In genomic region chr2:51532709-51533414, GRCm38 (mm10) we compare ENCODE assay signal across 14 mouse cellular contexts.
DNase-seq lines count a peak whose midpoint lies in the region; ATAC-seq and TF ChIP-seq lines count a peak whose summit lies in the region.
"Had no signal": no experiment of that assay in that cellular context is flagged by ENCODE, and none has a peak within 500 bp of the region (broad histone marks: within the 10 kb centered on the region; RNA-seq: fewer than 3 reads in every experiment).

No protein-coding gene starts in this region.

- no peaks in the 10 kb centered on the region for H3K4me1 ChIP-seq in kidney, adult 2 months (ENCODE audit: control insufficient read depth, insufficient read depth, low read length)
- peaks cover 9% of the 10 kb centered on the region; the same call in 1 of the 2 replicates for H3K4me1 ChIP-seq in midbrain, embryonic 12.5 days
- H3K4me1 ChIP-seq in midbrain, embryonic 11.5 days (ENCODE audit: control insufficient read depth, insufficient read depth, low read length) = peaks cover 8% of the 10 kb centered on the region; the same call in 1 of the 2 replicates
- H3K4me1 ChIP-seq in embryonic facial prominence, embryonic 14.5 days (ENCODE audit: control insufficient read depth, insufficient read depth, low read length) = peaks cover 21% of the 10 kb centered on the region
- H3K4me1 ChIP-seq in stomach, embryonic 16.5 days (ENCODE audit: control insufficient read depth, insufficient read depth, low read length) = peaks cover 16% of the 10 kb centered on the region

- H3K9me3 ChIP-seq in midbrain, embryonic 12.5 days = no peaks in the 10 kb centered on the region
- H3K9me3 ChIP-seq in midbrain, embryonic 11.5 days (ENCODE audit: control insufficient read depth, low read length) = no peaks in the 10 kb centered on the region
- H3K9me3 ChIP-seq in embryonic facial prominence, embryonic 14.5 days (ENCODE audit: control insufficient read depth, low read length) = no peaks in the 10 kb centered on the region
- H3K9me3 ChIP-seq in stomach, embryonic 16.5 days (replicated peaks; ENCODE audit: control insufficient read depth, low read length) = no peaks in the 10 kb centered on the region

- TF ChIP-seq CTCF in kidney, adult 2 months (conservative IDR thresholded peaks at IDR 0.05; ENCODE audit: insufficient read depth, insufficient read length, low read depth, low read length) = no peak

- H3K36me3 ChIP-seq in kidney, adult 2 months (ENCODE audit: control insufficient read depth, insufficient read depth, low read length) = no peaks in the 10 kb centered on the region
- no peaks in the 10 kb centered on the region for H3K36me3 ChIP-seq in midbrain, embryonic 12.5 days
- H3K36me3 ChIP-seq in midbrain, embryonic 11.5 days (ENCODE audit: control insufficient read depth, insufficient read depth, low read length) = no peaks in the 10 kb centered on the region
- H3K36me3 ChIP-seq in embryonic facial prominence, embryonic 14.5 days (ENCODE audit: control insufficient read depth, insufficient read depth, low read length) = no peaks in the 10 kb centered on the region
- H3K36me3 ChIP-seq in stomach, embryonic 16.5 days (ENCODE audit: control insufficient read depth, insufficient read depth, low read length) = no peaks in the 10 kb centered on the region

- no peak overlapping the region for H3K27ac ChIP-seq in kidney, adult 2 months (ENCODE audit: insufficient read depth, low read depth, low read length)
- peak overlapping the region; percentile 35; the same call in 1 of the 2 replicates for H3K27ac ChIP-seq in midbrain, embryonic 12.5 days (replicated peaks)
- no peak overlapping the region for H3K27ac ChIP-seq in midbrain, embryonic 11.5 days (ENCODE audit: low read depth, low read length)
- peak overlapping the region; percentile 4; the same call in 1 of the 2 replicates for H3K27ac ChIP-seq in embryonic facial prominence, embryonic 14.5 days (replicated peaks; ENCODE audit: low read depth, low read length)
- H3K27ac ChIP-seq in stomach, embryonic 16.5 days (ENCODE audit: low read length) = peak overlapping the region; percentile 33; the same call in 1 of the 2 replicates

- 43% methylated on average over 11 of the region's 11 CpGs for WGBS in kidney, adult 2 months
- WGBS in midbrain, embryonic 12.5 days = 65% methylated on average over 11 of the region's 11 CpGs
- WGBS in midbrain, embryonic 11.5 days = 67% methylated on average over 11 of the region's 11 CpGs
- WGBS in embryonic facial prominence, embryonic 14.5 days = 39% methylated on average over 11 of the region's 11 CpGs
- WGBS in stomach, embryonic 16.5 days = 40% methylated on average over 11 of the region's 11 CpGs

- no peak for ATAC-seq in midbrain, embryonic 12.5 days (ENCODE audit: low FRiP score, low read depth)
- ATAC-seq in midbrain, embryonic 11.5 days (ENCODE audit: low FRiP score) = no peak
- ATAC-seq in embryonic facial prominence, embryonic 14.5 days (ENCODE audit: low read depth) = peak; percentile 37; the same call in 1 of the 2 replicates
- 0 out of 2 replicates have a peak, but pooled peaks have one; percentile 17 for ATAC-seq in stomach, embryonic 16.5 days (ENCODE audit: insufficient read depth, low FRiP score)
- ATAC-seq: forebrain, embryonic 16.5 days; Patski had no signal

- peak; percentile 4 for DNase-seq in kidney, adult 2 months
- no peak for DNase-seq in kidney, adult 11 months
- no peak for DNase-seq in midbrain, embryonic 11.5 days (ENCODE audit: low spot score, missing footprints)
- peak; percentile 65 for DNase-seq in embryonic facial prominence, embryonic 14.5 days (ENCODE audit: low spot score)
- DNase-seq in adrenal gland, adult 8-10 months = no peak
- DNase-seq: adrenal gland, postnatal 10 days; cerebellum, adult 11 months; gastrocnemius, postnatal 36 days; right cerebral cortex, postnatal 14 days had no signal

- no peak for TF ChIP-seq POLR2A in kidney, adult 2 months (IDR thresholded peaks at IDR 0.05; ENCODE audit: low read depth, low read length)

- no peak overlapping the region for H3K4me2 ChIP-seq in midbrain, embryonic 12.5 days (replicated peaks)
- no peak overlapping the region for H3K4me2 ChIP-seq in midbrain, embryonic 11.5 days
- no peak overlapping the region for H3K4me2 ChIP-seq in embryonic facial prominence, embryonic 14.5 days (ENCODE audit: low read depth, low read length)
- no peak overlapping the region for H3K4me2 ChIP-seq in stomach, embryonic 16.5 days (ENCODE audit: low read depth, low read length)

- no peak overlapping the region for H3K4me3 ChIP-seq in kidney, adult 2 months (ENCODE audit: insufficient read depth, low read depth, low read length)
- H3K4me3 ChIP-seq in midbrain, embryonic 12.5 days = no peak overlapping the region
- H3K4me3 ChIP-seq in midbrain, embryonic 11.5 days (ENCODE audit: low read depth, low read length) = no peak overlapping the region
- H3K4me3 ChIP-seq in embryonic facial prominence, embryonic 14.5 days (ENCODE audit: low read depth, low read length) = no peak overlapping the region
- no peak overlapping the region for H3K4me3 ChIP-seq in stomach, embryonic 16.5 days (replicated peaks; ENCODE audit: low read length)

- no peak overlapping the region for H3K9ac ChIP-seq in midbrain, embryonic 12.5 days (replicated peaks)
- no peak overlapping the region for H3K9ac ChIP-seq in midbrain, embryonic 11.5 days (ENCODE audit: low read length)
- H3K9ac ChIP-seq in embryonic facial prominence, embryonic 14.5 days (ENCODE audit: low read depth, low read length) = no peak overlapping the region
- H3K9ac ChIP-seq in stomach, embryonic 16.5 days (ENCODE audit: low read length) = no peak overlapping the region

- no peaks in the 10 kb centered on the region for H3K27me3 ChIP-seq in kidney, adult 2 months (replicated peaks; ENCODE audit: control insufficient read depth, insufficient read depth, low read length)
- H3K27me3 ChIP-seq in midbrain, embryonic 12.5 days = no peaks in the 10 kb centered on the region
- no peaks in the 10 kb centered on the region for H3K27me3 ChIP-seq in midbrain, embryonic 11.5 days (ENCODE audit: control insufficient read depth, insufficient read depth, low read length)
- H3K27me3 ChIP-seq in embryonic facial prominence, embryonic 14.5 days (replicated peaks; ENCODE audit: control insufficient read depth, insufficient read depth, low read length) = no peaks in the 10 kb centered on the region
- no peaks in the 10 kb centered on the region for H3K27me3 ChIP-seq in stomach, embryonic 16.5 days (ENCODE audit: control insufficient read depth, insufficient read depth, low read length)
- H3K27me3 ChIP-seq: CH12.LX, Patski had no signal

Comparison
In these comparisons a context has a peak if more than half of its experiments do, and no peak if none do; other contexts are left out.
1. DNase-seq: peak in kidney, adult 2 months (single experiment) and embryonic facial prominence, embryonic 14.5 days (single experiment); none in kidney, adult 11 months (single experiment), midbrain, embryonic 11.5 days (single experiment) and adrenal gland, adult 8-10 months (single experiment).
2. H3K27ac ChIP-seq: peak in midbrain, embryonic 12.5 days (single experiment), embryonic facial prominence, embryonic 14.5 days (single experiment) and stomach, embryonic 16.5 days (single experiment); none in kidney, adult 2 months (single experiment) and midbrain, embryonic 11.5 days (single experiment).
3. ATAC-seq: peak in embryonic facial prominence, embryonic 14.5 days (single experiment) and stomach, embryonic 16.5 days (single experiment); none in midbrain, embryonic 12.5 days (single experiment) and midbrain, embryonic 11.5 days (single experiment).